Mouse (Mus musculus) left cerebral cortex, postnatal 36 days (tissue): ENCODE measurements around the gene 4930426L09Rik. TPM values are rescaled to one million over a fixed set of nuclear protein-coding genes. Genes with fewer than 3 reads are reported as not detected.

Experiments
- DNase-seq, 2 experiments: peaks; one replicate each; pipeline ENCODE4 v3.0.0; 2021 to 2022; ENCODE audit warnings: low spot score in 2 of 2, mixed read lengths in 1 of 2
- intact Hi-C: fragments of 180-260 bp; cut with DNase I; formaldehyde crosslinking; loops from one replicate; pipeline ENCODE4 v1.15.1; 2025
- total RNA-seq, 2 experiments: library from RNA; stranded (reverse); gene quantifications; 2 replicates each; pipeline ENCODE4 v1.2.3; 2021

The 4930426L09Rik gene
- 1 to 10 TPM in 1 of 2 experiments, under 1 TPM in 1; 0.72 to 1.0 TPM for total RNA-seq

DNA sequence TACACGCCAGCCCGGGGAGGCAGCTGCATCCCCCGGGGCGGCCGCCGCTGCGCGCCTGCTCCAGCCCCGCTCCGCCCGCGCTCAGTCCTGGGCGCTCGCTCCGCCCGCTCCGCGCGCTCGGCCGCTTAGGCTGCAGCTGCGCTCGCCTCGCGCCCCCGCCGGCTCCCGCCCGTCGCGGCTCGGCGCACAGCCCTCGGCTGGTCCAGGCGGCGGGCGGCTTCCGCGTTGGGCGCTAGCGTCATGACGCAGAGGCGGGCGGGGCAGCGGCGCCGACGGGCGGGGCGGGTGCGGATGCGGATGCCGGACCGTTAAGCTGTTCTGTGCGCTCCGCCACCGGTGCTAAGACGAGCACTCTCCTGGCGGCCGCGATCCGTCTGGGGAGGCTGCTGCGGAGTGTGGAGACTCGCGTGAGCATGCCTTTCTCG is at the start of gene 4930426L09Rik, which contains the start of gene Pip4k2a:
TSS of gene 4930426L09Rik (plus strand) at position 290 of the 425 bp plus-strand sequence.
TSS of gene Pip4k2a (minus strand) at position 73 of the 425 bp plus-strand sequence.
- DNase-seq, result peak; percentile 94 to 97
- intact Hi-C loops, result loop anchor here (5.0 to 10.0 kb wide), 7 partner anchors 46 to 603 kb away; partner anchors contain the start of genes Bmi1, Dnajc1 and Spag6

DNA sequence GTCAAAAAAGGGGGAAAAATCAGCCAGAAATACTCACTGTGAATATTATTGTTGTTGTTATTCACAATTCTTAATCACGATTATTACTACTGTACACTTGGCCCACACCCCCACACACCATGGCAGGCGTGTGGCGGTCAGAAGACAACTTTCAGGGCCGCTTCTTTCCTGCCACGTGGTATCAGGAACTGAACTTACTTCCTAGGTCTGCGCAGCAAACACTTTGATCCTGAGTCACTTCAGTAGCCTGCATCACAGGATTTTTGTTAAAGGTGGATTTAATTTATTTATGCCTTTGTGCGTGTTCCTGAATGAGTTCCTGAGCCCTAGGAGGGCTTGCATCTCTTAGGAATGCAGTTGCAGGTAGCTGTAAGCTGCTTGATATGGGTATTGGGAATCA is 49.4 kb upstream of the 4930426L09Rik start:
- intact Hi-C loops, result no loop called here
- DNase-seq, result no peak

DNA sequence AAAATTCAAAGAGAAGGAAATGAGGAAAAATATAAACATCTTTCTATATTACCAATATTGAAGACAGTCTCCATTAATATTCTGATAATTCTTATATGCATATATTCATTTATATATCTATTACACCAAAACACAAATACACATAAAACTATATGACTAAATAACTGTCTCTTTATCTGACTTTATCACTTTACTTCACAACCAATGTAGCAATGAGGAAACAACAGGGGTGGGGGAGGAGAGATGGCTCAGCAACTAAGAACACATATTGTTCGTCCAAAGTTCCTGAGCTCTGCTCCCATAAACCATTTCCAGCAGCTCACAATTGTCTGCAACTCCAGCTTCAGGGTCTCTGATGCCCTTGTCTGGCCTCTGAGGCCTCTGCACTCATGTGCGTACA is 47.4 kb upstream of the 4930426L09Rik start:
- DNase-seq, result no peak
- intact Hi-C loops, result loop anchor here (5.0 kb wide), 1 partner anchor 47 kb away; the partner anchor contains the start of genes 4930426L09Rik and Pip4k2a

DNA sequence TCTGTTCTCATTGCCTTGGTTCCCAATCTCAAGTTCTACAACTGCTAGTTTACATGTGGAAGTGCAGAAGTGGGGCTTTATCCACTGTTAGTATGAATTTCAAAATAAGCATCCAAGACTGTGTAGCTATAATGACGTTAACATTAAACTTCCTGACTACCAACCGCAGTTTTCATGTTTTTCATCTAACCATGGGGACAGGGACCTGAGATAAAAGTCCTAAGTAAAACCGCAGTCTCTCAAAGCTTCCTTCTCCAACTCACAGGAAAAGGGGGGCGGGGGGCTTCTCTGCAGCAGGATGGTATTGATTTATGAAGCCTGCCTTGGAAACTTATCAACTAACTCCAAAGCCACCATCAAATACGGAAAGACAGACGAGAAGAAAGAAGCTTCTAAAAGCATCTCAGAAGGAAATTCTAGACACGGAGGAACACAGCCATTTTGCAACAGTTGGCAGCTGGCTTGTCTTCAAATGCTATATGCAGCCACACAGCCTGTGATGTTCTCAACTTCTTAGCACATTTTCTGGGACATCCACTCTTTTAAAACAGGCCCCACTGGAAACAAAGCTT is 46.0 kb upstream of the 4930426L09Rik start:
- intact Hi-C loops, result loop anchor here (5.0 kb wide), 1 partner anchor 45 kb away; the partner anchor contains the start of genes 4930426L09Rik and Pip4k2a
- peak; percentile 63 to 65 for DNase-seq

DNA sequence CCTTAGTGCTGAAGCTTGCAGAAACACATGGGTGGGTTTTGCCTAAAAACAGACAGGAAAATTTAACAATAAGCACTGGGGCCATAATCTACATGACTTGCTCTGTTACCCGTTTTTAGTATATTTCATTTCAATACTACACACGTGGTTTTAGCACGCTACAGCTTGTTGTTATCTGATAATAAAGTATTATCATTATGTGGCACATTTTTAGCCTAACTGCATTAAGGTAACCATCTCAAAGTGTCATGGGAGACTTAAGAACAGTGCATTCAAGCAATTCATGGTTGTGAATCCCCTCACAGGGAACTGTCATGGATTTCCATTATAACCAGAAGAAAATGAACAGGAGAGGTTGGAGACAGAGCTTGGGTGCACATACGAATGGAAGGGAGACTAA is 43.7 kb upstream of the 4930426L09Rik start:
- intact Hi-C loops, result loop anchor here (5.0 kb wide), 1 partner anchor 43 kb away; the partner anchor contains the start of genes 4930426L09Rik and Pip4k2a
- no peak for DNase-seq

DNA sequence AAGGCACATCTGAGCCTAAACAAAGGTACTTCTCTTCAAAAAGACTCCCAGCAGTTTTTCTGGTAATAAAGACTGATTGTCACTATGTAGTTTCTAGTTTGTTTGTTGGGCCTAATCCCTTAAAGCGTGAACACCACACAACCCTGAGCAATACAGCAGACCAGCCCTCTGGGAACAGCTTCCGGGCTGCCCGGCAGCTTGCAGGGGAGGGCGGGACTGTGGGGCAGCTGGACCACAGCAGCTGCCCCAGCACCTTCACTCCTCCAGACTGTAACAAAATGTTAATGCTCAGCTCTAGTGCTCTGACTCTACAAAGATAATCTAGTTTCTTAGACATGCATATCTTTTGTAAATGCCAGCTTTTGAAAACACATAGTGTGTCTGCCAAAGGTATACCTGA is 43.1 kb upstream of the 4930426L09Rik start:
- intact Hi-C loops, result no loop called here
- DNase-seq, result no peak

DNA sequence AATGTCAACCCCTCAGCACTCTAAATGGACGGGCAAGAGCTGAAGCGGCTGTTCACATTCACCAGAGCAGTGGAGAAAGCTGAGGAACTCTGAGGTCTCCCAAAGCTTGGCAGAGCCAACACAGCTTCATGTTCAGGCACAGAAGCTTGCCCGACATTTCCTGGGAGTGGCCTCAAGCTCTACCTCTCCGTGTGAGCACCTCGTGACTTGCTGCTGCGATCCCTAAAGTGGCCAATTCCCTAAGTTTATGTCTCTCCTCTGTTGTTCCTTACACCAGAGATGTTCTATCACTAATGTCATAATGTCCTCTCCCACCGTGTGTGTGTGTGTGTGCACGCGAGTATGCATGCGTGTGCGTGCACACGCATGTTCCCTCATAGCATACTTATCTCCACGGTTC is 42.5 kb upstream of the 4930426L09Rik start:
- DNase-seq, result no peak
- intact Hi-C loops, result no loop called here

DNA sequence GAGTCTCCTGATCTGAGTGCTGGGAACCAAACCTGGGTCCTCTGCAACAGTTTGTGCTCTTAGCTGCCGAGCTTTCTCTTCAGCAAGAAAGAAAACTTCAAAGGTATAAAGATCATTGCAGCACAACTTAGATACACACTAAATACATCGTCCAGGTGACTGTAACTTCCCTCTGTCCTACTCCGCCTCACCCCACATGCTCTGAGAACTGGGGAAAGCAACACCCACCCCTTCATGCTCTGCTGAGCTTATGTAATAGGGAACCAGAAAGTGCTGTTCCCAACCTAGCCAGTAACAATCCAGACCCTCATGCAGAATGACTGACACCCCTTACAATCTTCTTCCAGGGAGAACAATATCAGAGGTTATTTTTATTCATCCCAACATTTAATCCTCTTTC is 41.7 kb upstream of the 4930426L09Rik start:
- DNase-seq, result no peak
- intact Hi-C loops, result no loop called here

DNA sequence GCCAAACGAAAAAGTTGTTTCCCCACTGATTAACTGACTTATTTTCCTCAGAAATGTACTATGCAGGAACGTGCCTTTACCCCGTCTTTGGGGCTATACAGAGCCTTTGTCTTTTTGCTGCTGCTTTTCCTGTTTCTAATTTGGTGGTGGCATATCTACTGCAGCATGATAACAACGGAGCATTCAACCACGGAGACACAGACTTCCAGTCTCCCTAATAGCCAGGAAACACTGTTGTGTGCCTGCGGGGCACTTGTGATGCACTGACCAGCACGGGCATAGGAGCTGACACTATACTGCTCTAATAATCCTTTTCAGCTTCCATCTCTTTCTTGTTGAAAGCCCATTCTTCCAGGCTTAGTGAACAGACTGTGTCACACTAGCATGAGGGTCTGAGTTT is 41.2 kb upstream of the 4930426L09Rik start:
- DNase-seq, result no peak
- intact Hi-C loops, result no loop called here

DNA sequence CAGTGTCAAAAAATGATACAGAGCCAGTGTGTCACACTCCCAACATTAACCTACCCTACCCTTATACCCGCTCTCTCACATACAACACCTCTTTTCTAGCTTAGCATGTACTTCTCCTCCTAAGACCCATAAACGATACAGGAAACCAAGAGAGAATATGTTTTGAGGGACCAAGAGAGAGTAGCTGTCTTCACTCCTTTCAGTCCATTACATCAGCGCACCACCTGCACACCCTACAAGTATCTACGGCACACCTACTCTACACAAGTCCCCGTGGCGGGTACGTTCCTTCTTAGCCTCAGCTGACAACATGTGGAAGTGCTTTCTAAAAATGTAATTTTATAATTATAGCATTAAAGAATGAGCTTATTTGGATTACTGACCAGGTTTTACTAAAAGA is 40.7 kb upstream of the 4930426L09Rik start:
- intact Hi-C loops, result no loop called here
- no peak for DNase-seq

DNA sequence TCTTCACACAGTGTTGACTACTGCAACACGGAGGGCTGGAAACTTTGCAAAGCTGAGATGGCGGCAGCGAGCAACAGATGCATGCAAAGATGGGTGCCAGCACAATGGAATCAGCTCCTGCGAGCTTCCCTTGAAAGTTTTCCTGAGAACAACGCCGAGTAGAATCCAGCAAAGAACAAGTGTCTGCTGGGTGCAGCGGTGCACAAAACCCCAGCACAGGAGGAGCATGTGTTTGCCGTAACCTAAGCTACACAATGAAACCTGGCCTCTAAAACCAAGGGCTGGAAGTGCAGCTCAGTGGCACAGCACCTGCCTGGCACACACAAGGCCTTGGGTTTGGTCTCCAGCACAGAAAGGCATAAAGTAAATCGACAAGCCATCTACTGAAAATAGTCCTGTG is 40.1 kb upstream of the 4930426L09Rik start:
- no peak for DNase-seq
- intact Hi-C loops, result no loop called here

DNA sequence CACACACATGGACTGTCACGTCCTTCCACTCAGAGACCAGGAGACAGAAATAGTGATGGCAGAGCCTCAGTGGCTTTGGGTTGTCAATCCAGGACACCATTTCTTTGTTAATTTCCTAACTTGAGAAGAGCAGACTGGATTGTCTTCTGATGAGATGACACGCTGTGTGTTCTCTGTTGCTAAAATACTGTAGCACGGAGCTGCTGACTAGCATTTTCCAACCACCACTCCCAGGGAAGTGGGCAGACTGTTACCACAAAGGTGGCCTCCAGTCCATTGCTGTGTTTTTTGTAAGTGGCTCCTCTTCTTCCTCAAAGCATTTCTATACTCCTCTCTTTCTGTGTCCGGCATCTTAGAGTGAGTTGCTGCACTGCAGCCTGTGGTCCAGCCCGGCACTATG is 39.6 kb upstream of the 4930426L09Rik start:
- no peak for DNase-seq
- intact Hi-C loops, result no loop called here

DNA sequence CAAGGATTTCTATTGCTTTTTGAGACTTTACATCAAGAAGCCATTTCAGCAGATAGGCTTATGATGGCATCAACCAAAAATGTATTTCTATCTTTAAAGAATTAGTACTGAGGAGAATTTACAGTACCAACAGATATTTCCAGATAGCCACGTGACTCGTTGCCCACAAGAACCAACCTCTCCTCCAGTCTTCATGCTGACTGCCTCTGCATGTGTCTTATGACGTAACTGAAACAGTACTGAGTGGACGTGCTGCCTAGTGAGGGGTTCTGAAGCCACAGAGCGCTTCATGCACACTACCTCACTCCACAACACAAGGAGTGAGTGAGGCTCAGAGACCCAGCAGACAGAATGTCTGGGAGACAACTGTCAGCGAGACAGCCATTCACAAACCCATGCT is 39.1 kb upstream of the 4930426L09Rik start:
- DNase-seq, result no peak
- intact Hi-C loops, result no loop called here

DNA sequence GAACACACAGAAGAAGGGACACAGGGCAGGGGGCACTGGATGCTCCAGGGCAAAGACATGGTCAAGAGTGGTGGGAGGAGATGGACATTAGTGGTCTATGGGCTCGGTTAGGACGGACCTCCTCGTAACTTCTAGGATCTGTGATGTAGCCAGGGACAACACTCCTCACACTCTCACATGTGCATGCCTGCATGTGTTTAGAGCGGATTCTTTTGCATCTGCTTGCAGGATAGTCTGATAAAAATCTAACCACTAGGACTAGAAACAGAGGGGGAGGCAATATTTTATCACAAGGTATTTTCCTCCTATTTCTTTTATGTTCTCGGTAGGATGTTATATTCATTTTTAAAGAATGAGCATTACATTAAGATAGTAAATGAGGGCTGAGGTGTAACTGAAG is 38.6 kb upstream of the 4930426L09Rik start:
- DNase-seq, result no peak
- intact Hi-C loops, result no loop called here

DNA sequence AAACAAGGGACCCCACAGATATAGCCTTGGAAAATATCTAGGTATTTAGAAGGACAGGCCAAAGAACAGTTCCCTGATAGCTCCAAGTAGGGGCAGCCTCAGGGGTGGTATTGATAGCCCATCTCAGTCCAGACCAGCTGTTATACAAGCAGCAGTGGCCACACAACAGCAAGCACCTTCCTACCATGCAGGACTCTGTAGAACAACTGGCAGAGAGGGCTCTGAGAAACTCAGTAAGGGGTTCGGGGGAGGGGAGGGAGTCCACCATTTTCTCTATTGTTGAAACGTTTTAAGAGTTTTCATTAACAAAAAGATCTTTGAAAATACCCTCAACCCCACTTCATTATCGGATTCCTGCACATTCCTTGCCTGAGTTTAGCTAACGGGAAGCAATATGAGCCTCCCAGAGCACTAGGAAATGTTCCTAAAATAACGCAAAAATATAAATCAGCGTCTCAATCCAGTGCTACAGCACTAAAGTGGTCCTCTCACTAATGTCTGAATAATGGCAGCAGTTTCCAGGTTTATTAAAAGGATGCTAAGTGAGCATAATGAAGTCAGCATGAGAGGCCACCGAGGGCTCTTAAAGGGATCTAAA is 37.7 kb upstream of the 4930426L09Rik start:
- DNase-seq, result no peak
- intact Hi-C loops, result no loop called here

DNA sequence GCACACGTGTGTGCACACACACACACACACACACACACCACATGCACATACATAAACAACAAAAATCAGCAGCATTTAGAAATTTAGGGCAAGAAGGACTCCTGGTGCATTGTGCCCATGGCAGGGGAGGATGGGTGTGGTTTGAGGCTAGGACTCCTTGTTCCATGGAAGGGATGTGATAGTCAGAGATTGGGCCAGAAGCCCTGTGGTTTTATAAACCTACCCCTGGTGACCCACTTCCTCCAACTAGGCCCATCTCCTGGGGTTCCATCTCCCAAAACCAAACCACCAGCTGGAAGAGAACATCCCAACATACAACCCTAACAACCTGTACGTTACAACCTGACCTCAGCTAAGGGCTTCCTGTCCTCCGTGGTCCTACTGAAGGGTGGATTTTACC is 35.6 kb upstream of the 4930426L09Rik start:
- DNase-seq, result no peak
- intact Hi-C loops, result no loop called here

DNA sequence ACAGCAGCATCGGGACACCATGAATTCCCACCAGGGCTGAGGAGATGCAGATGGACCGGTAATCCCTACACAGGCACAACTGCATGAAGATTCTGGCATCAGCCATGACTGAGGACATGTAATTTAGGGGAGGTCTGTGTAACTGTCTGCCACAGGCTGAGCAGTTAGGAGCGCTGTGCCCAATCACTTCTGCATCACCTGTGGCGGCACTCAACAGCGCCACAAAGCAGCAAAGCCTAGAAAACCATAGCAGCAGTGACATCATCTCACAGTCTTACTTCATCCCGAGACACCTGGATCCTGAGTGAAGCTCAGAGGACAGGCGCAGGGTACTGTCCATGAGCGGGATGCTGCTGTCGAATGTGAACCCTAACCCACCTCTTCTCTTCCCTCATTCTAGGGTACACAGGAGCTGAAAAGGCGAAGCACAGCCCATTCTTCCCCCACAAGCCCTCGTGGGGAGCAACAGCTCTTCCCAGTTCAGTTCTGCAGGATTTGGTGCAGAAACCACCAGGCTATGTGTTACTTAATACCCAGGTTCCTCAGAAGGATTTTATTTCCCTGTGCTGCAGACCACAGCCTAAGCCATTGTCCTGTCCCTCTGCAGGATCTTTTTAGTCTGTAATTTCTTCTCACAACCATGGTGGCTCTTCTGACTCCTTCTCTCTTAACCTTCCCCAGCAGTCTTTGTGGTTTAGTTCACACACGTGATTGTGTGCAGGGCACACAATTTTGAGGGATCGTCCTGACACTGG is 34.7 kb upstream of the 4930426L09Rik start:
- intact Hi-C loops, result no loop called here
- no peak for DNase-seq

DNA sequence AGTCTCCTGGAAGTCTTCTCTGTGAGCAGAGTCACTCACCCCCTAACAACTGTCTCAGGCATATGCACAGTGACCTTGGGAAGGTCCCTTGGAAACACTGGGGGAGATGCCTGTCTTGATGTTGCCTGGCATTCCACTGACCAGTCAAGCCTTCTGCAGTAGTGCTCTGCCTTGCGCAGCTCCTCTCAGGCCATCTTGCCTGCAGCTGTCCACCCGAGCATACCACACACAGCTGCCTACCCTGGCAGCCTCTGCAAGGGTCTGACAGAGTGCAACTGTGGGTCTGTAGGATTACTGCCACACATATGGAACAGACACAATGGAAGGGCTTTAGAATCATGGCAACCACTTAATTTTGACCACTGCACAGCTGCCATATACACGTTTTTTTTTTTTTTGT is 33.0 kb upstream of the 4930426L09Rik start:
- intact Hi-C loops, result no loop called here

DNA sequence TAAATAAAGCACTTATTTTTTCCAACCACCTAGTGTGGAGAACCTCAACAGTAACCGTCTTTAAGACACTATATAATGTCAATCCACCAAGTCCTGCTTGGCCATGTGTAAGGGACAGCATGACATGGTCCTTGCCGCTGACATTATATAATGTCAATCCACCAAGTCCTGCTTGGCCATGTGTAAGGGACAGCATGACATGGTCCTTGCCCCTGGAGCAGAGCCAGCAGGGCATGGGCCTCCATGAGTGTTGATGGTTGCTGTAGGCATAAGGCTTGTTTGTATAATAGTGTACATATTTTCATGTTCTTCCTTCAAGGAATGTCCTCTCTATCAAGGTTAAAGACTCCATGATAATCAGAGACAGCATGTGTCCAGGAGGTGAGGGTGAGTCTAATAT is 32.2 kb upstream of the 4930426L09Rik start:
- DNase-seq, result no peak
- intact Hi-C loops, result no loop called here

More for the DNA sequence above, 33.0 kb upstream of the 4930426L09Rik start:
- no peak for DNase-seq

DNA sequence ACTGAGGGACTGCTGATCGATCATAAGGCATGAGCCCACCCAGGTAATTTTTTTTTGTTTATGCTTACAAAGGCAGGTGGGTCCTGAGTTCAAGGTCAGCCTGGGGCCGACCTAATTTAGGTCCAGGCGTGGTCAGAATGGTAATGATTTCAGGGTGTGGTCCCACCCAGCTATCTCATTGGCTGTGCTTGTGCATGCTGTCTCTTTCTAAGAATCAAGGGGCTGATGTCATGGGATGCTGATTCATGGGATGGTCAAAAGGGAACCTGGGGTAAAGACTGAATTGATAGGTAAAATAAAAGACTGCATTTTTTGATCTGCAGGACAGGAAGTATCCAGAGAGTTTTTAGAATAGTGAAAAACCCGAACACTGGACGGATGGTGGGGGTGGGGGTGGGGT is 31.6 kb upstream of the 4930426L09Rik start:
- intact Hi-C loops, result no loop called here
- DNase-seq, result no peak
